Mouse (Mus musculus): ENCODE measurements around the gene Haao. TPM values are rescaled to one million over a fixed set of nuclear protein-coding genes. Genes with fewer than 3 reads are reported as not detected.
"Not testable (repeated sequence)": the region's sequence is repeated elsewhere in the genome, so short reads cannot be mapped to it uniquely, and the experiment has no call there.

The Haao gene
- polyA plus RNA-seq, 1 experiment from 2014 or later, result not detected

GRCm38 (mm10) chr17:83872806-83873348, 25.1 kb upstream of the Haao start:
- peak; percentile 83 for ATAC-seq (ENCODE audit: low FRiP score)
- Histone ChIP-seq H3K4me3 (replicated peaks; ENCODE audit: low read length) (no peak overlapping the region), H3K4me1 (replicated peaks; ENCODE audit: control insufficient read depth, insufficient read depth, low read length) (no peaks in the 10 kb centered on the region), H3K27ac (no peak overlapping the region), H3K9ac (no peak overlapping the region), H3K27me3 (ENCODE audit: control insufficient read depth, insufficient read depth, low read length) (no peaks in the 10 kb centered on the region), H3K36me3 (replicated peaks; ENCODE audit: control insufficient read depth, insufficient read depth) (no peaks in the 10 kb centered on the region), H3K9me3 (ENCODE audit: control insufficient read depth, low read length) (no peaks in the 10 kb centered on the region), H3K4me2 (replicated peaks) (peak overlapping the region; percentile 26)
- peak; percentile 93 for DNase-seq (ENCODE audit: low spot score)
- 21% methylated on average over 14 of the region's 14 CpGs for WGBS

- WGBS, result 92% methylated on average over 5 of the region's 5 CpGs
- Histone ChIP-seq H3K9ac (no peak overlapping the region), H3K36me3 (replicated peaks; ENCODE audit: control insufficient read depth, insufficient read depth) (no peaks in the 10 kb centered on the region), H3K4me2 (replicated peaks) (no peak overlapping the region), H3K27me3 (ENCODE audit: control insufficient read depth, insufficient read depth, low read length) (no peaks in the 10 kb centered on the region), H3K4me1 (replicated peaks; ENCODE audit: control insufficient read depth, insufficient read depth, low read length) (no peaks in the 10 kb centered on the region), H3K9me3 (ENCODE audit: control insufficient read depth, low read length) (no peaks in the 10 kb centered on the region), H3K27ac (no peak overlapping the region), H3K4me3 (replicated peaks; ENCODE audit: low read length) (no peak overlapping the region)
- ATAC-seq (ENCODE audit: low FRiP score) (no peak), DNase-seq (ENCODE audit: low spot score) (no peak)
Measured at GRCm38 (mm10) chr17:83871354-83871753, 23.6 kb upstream of the Haao start.

- ATAC-seq (ENCODE audit: low FRiP score) (no peak), DNase-seq (ENCODE audit: low spot score) (no peak)
- Histone ChIP-seq H3K4me3 (replicated peaks; ENCODE audit: low read length) (no peak overlapping the region), H3K27me3 (ENCODE audit: control insufficient read depth, insufficient read depth, low read length) (no peaks in the 10 kb centered on the region), H3K4me2 (replicated peaks) (no peak overlapping the region), H3K27ac (no peak overlapping the region), H3K9me3 (ENCODE audit: control insufficient read depth, low read length) (no peaks in the 10 kb centered on the region), H3K36me3 (replicated peaks; ENCODE audit: control insufficient read depth, insufficient read depth) (no peaks in the 10 kb centered on the region), H3K9ac (no peak overlapping the region), H3K4me1 (replicated peaks; ENCODE audit: control insufficient read depth, insufficient read depth, low read length) (no peaks in the 10 kb centered on the region)
- WGBS, result 87% methylated on average over 4 of the region's 4 CpGs
Measured at GRCm38 (mm10) chr17:83870385-83870784, 22.6 kb upstream of the Haao start.

- 0 out of 2 replicates have a peak, but pooled peaks cover 6% of the 10 kb centered on the region for H3K4me1 ChIP-seq (replicated peaks; ENCODE audit: control insufficient read depth, insufficient read depth, low read length)
- H3K27me3 ChIP-seq (ENCODE audit: control insufficient read depth, insufficient read depth, low read length), result 0 out of 2 replicates have a peak, but pooled peaks cover 2% of the 10 kb centered on the region
- WGBS, result 20% methylated on average over 10 of the region's 10 CpGs
- no peak overlapping the region for H3K9ac ChIP-seq
- no peak overlapping the region for H3K4me3 ChIP-seq (replicated peaks; ENCODE audit: low read length)
- no peaks in the 10 kb centered on the region for H3K9me3 ChIP-seq (ENCODE audit: control insufficient read depth, low read length)
- ATAC-seq (ENCODE audit: low FRiP score) (no peak), DNase-seq (ENCODE audit: low spot score) (peak; percentile 77)
- no peaks in the 10 kb centered on the region for H3K36me3 ChIP-seq (replicated peaks; ENCODE audit: control insufficient read depth, insufficient read depth)
- H3K4me2 ChIP-seq (replicated peaks), result no peak overlapping the region
- H3K27ac ChIP-seq, result no peak overlapping the region
Measured at GRCm38 (mm10) chr17:83866582-83866981, 18.8 kb upstream of the Haao start.

- no peak overlapping the region for H3K9ac ChIP-seq
- H3K9me3 ChIP-seq (ENCODE audit: control insufficient read depth, low read length), result no peaks in the 10 kb centered on the region
- no peak overlapping the region for H3K4me3 ChIP-seq (replicated peaks; ENCODE audit: low read length)
- ATAC-seq (ENCODE audit: low FRiP score) (no peak), DNase-seq (ENCODE audit: low spot score) (no peak)
- H3K4me2 ChIP-seq (replicated peaks), result no peak overlapping the region
- H3K4me1 ChIP-seq (replicated peaks; ENCODE audit: control insufficient read depth, insufficient read depth, low read length), result 0 out of 2 replicates have a peak, but pooled peaks cover 6% of the 10 kb centered on the region
- 71% methylated on average over 7 of the region's 7 CpGs for WGBS
- no peaks in the 10 kb centered on the region for H3K36me3 ChIP-seq (replicated peaks; ENCODE audit: control insufficient read depth, insufficient read depth)
- no peak overlapping the region for H3K27ac ChIP-seq
- H3K27me3 ChIP-seq (ENCODE audit: control insufficient read depth, insufficient read depth, low read length), result 0 out of 2 replicates have a peak, but pooled peaks cover 2% of the 10 kb centered on the region
Measured at GRCm38 (mm10) chr17:83865366-83865765, 17.6 kb upstream of the Haao start.

DNA sequence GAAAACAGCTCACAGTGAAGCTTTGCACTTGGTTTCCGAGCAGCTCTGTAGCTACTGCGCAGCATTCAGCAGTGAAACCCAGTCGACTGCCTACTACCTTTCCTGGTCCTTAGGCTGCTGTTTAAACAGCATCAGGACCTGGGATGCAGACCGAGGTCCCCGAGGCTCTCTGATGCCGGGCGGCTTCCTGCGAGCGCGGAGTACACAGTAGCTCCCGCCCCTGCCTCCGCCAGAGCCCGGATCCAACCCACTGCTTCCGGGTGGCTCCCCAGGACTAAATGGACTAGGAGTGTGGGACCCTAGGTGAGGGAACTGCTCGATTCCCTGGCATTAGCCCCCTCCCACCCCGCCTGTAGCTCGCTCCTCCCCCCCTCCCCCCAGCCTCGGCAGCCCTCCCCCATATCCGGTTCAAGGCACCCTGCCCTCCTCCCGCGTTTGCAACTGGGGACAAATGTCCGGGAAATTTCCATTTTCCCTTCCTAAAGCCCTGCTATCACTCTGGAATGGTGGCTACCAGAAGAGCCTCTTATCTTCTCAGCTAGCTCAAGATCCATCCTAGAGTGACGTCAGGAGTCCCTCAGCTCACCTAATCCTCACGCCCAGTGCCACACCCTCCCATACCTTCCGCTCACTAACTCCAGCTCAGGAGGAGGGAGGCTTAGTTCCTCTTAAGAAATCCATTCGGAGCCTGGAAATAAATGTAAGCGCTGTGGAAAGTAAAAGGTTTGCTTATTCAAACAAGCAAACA, 14.5 kb upstream of the Haao start:
- no peaks in the 10 kb centered on the region for H3K9me3 ChIP-seq (ENCODE audit: control insufficient read depth, low read length)
- 0 out of 2 replicates have a peak, but pooled peaks cover 6% of the 10 kb centered on the region for H3K4me1 ChIP-seq (replicated peaks; ENCODE audit: control insufficient read depth, insufficient read depth, low read length)
- DNase-seq (ENCODE audit: low spot score), result peak; percentile 63
- 0 out of 2 replicates have a peak, but pooled peaks cover 2% of the 10 kb centered on the region for H3K27me3 ChIP-seq (ENCODE audit: control insufficient read depth, insufficient read depth, low read length)
- H3K27ac ChIP-seq, result peak overlapping the region; percentile 95
- peak overlapping the region; percentile 80 for H3K9ac ChIP-seq
- peak overlapping the region; percentile 78 for H3K4me2 ChIP-seq (replicated peaks)
- no peaks in the 10 kb centered on the region for H3K36me3 ChIP-seq (replicated peaks; ENCODE audit: control insufficient read depth, insufficient read depth)
- ATAC-seq (ENCODE audit: low FRiP score), result peak; percentile 74
- peak overlapping the region; percentile 68 for H3K4me3 ChIP-seq (replicated peaks; ENCODE audit: low read length)
- under 1% methylated on average over 27 of the region's 27 CpGs for WGBS

DNA sequence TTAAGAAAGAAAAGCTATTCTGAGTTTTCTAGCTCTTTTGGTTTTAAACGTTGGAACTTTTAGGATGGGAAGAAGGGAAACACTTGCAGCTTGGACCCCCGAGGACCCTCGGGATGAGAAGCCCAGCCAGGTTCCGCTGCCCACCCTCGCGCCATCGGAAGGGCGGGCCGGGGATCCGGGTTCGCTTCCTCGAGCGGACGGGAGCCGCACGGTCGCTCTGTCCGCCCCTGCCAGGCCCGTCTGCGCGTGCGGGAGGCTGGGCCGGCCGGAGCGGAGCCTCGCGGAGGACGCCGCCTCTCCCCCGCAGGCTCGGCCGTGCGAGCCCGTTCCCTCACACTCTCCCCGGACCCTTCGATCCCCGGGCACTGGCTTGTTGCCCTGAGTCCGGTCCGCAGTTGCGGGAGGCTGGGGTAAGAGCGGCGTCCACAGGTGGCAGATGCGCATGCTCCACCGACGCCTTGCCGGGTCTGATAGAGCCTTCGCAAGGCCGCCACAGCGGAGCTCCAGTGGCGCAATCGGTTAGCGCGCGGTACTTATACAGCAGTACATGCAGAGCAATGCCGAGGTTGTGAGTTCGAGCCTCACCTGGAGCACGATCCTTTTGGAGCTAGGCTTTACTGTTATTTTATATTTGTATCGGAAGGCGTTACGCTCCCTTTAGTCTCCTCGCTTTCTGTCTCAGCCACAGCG, 13.8 kb upstream of the Haao start:
- no peaks in the 10 kb centered on the region for H3K36me3 ChIP-seq (replicated peaks; ENCODE audit: control insufficient read depth, insufficient read depth)
- H3K4me1 ChIP-seq (replicated peaks; ENCODE audit: control insufficient read depth, insufficient read depth, low read length), result 0 out of 2 replicates have a peak, but pooled peaks cover 6% of the 10 kb centered on the region
- peak; percentile 100 for DNase-seq (ENCODE audit: low spot score)
- peak overlapping the region; percentile 95 for H3K27ac ChIP-seq
- peak overlapping the region; percentile 68 for H3K4me3 ChIP-seq (replicated peaks; ENCODE audit: low read length)
- H3K9me3 ChIP-seq (ENCODE audit: control insufficient read depth, low read length), result no peaks in the 10 kb centered on the region
- ATAC-seq (ENCODE audit: low FRiP score), result peak; percentile 94
- H3K9ac ChIP-seq, result peak overlapping the region; percentile 80
- H3K27me3 ChIP-seq (ENCODE audit: control insufficient read depth, insufficient read depth, low read length), result 0 out of 2 replicates have a peak, but pooled peaks cover 2% of the 10 kb centered on the region
- H3K4me2 ChIP-seq (replicated peaks), result peak overlapping the region; percentile 78
- WGBS, result under 1% methylated on average over 62 of the region's 62 CpGs

DNA sequence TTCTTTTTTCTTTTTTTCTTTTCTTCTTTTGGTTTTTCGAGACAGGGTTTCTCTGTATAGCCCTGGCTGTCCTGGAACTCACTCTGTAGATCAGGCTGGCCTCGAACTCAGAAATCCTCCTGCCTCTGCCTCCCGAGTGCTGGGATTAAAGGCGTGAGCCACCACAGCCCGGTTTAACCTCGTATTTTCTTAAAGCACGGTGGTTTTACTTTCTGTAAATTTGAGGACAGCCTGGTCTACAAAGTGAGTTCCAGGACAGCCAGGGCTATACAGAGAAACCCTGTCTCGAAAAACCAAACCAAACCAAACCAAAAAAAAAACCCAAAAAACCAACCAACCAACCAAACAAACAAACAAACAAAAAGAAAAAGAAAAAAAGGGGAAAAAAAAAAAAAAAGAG, 13.2 kb upstream of the Haao start:
- H3K36me3 ChIP-seq (replicated peaks; ENCODE audit: control insufficient read depth, insufficient read depth); DNase-seq (ENCODE audit: low spot score); H3K9ac ChIP-seq; ATAC-seq (ENCODE audit: low FRiP score); H3K9me3 ChIP-seq (ENCODE audit: control insufficient read depth, low read length); H3K27me3 ChIP-seq (ENCODE audit: control insufficient read depth, insufficient read depth, low read length); H3K4me1 ChIP-seq (replicated peaks; ENCODE audit: control insufficient read depth, insufficient read depth, low read length): not testable (repeated sequence)
- Histone ChIP-seq H3K27ac (peak overlapping the region; percentile 95; the same call in 1 of the 2 replicates), H3K4me2 (replicated peaks) (peak overlapping the region; percentile 78), H3K4me3 (replicated peaks; ENCODE audit: low read length) (peak overlapping the region; percentile 68)
- WGBS, result 64% methylated on average over 8 of the region's 8 CpGs

- Histone ChIP-seq H3K36me3 (replicated peaks; ENCODE audit: control insufficient read depth, insufficient read depth) (no peaks in the 10 kb centered on the region), H3K27me3 (ENCODE audit: control insufficient read depth, insufficient read depth, low read length) (0 out of 2 replicates have a peak, but pooled peaks cover 2% of the 10 kb centered on the region), H3K27ac (no peak overlapping the region), H3K4me3 (replicated peaks; ENCODE audit: low read length) (no peak overlapping the region), H3K9ac (no peak overlapping the region), H3K4me2 (replicated peaks) (no peak overlapping the region), H3K4me1 (replicated peaks; ENCODE audit: control insufficient read depth, insufficient read depth, low read length) (0 out of 2 replicates have a peak, but pooled peaks cover 6% of the 10 kb centered on the region), H3K9me3 (ENCODE audit: control insufficient read depth, low read length) (no peaks in the 10 kb centered on the region)
- no peak for ATAC-seq (ENCODE audit: low FRiP score)
- WGBS, result 82% methylated on average over 7 of the region's 7 CpGs
- no peak for DNase-seq (ENCODE audit: low spot score)
Measured at GRCm38 (mm10) chr17:83860224-83860623, 12.5 kb upstream of the Haao start.

Data from hindbrain, embryonic 14.5 days (tissue).